ENCODE assay signal across 8 mouse cellular contexts in genomic region chr10:3943492-3944395, GRCm38 (mm10). TPM values are rescaled to one million over a fixed set of nuclear protein-coding genes. Genes with fewer than 3 reads are reported as not detected.
DNase-seq lines count a peak whose midpoint lies in the region; ATAC-seq and TF ChIP-seq lines count a peak whose summit lies in the region.

No protein-coding gene starts in this region.

- intact Hi-C loops in heart, adult 2 months (cut with DNase I) = loop anchor here (1.0 to 5.0 kb wide), 5 partner anchors 246 to 611 kb away; no protein-coding TSS in a partner anchor
- intact Hi-C loops in left cerebral cortex, postnatal 10 days (cut with DNase I) = loop anchor here (1.0 to 5.0 kb wide), 3 partner anchors 201 to 611 kb away; partner anchors contain the start of gene Plekhg1

- peak; percentile 68 for ATAC-seq in hindbrain, embryonic 12.5 days (ENCODE audit: low FRiP score)
- ATAC-seq in midbrain, postnatal 0 days (ENCODE audit: low FRiP score) = peak; percentile 72

- no peaks in the 10 kb centered on the region for H3K9me3 ChIP-seq in heart, embryonic 10.5 days
- H3K9me3 ChIP-seq in hindbrain, embryonic 12.5 days (replicated peaks) = no peaks in the 10 kb centered on the region
- H3K9me3 ChIP-seq in midbrain, postnatal 0 days (ENCODE audit: low read length) = no peaks in the 10 kb centered on the region

- peak; percentile 58 to 77 for DNase-seq in heart, adult 2 months
- no peak for DNase-seq in heart, embryonic 10.5 days (ENCODE audit: low spot score)
- peak; percentile 39 for DNase-seq in adrenal gland, adult 8-10 months
- peak; percentile 78 for DNase-seq in embryo, embryonic 9.5 days (ENCODE audit: extremely low spot score)
- DNase-seq in left cerebral cortex, postnatal 10 days (ENCODE audit: extremely low spot score in 1 of 2, low spot score in 2 of 2) = peak; percentile 34 to 75
- peak; percentile 83 for DNase-seq in midbrain, postnatal 0 days (ENCODE audit: low spot score)
- peak; percentile 27 to 71 for DNase-seq in spleen, postnatal 4 days (ENCODE audit: low spot score in 2 of 2)

- no peak overlapping the region for H3K27ac ChIP-seq in heart, adult 2 months
- H3K27ac ChIP-seq in heart, embryonic 10.5 days = no peak overlapping the region
- H3K27ac ChIP-seq in hindbrain, embryonic 12.5 days = no peak overlapping the region
- no peak overlapping the region for H3K27ac ChIP-seq in midbrain, postnatal 0 days (ENCODE audit: low read depth, low read length)

- 29% methylated on average over 10 of the region's 10 CpGs for WGBS in heart, adult 2 months
- WGBS in heart, embryonic 10.5 days = 30% methylated on average over 10 of the region's 10 CpGs
- 39% methylated on average over 10 of the region's 10 CpGs for WGBS in hindbrain, embryonic 12.5 days
- WGBS in midbrain, postnatal 0 days = 24% methylated on average over 10 of the region's 10 CpGs

- H3K4me1 ChIP-seq in heart, adult 2 months (ENCODE audit: control insufficient read depth, insufficient read depth, low read length) = peaks cover 4% of the 10 kb centered on the region
- peaks cover 10% of the 10 kb centered on the region for H3K4me1 ChIP-seq in heart, embryonic 10.5 days
- peaks cover 8% of the 10 kb centered on the region for H3K4me1 ChIP-seq in hindbrain, embryonic 12.5 days
- no peaks in the 10 kb centered on the region for H3K4me1 ChIP-seq in midbrain, postnatal 0 days (ENCODE audit: insufficient read depth, low read length)

- no peaks in the 10 kb centered on the region for H3K36me3 ChIP-seq in heart, adult 2 months (ENCODE audit: control insufficient read depth, insufficient read depth, low read length)
- 0 out of 2 replicates have a peak, but pooled peaks cover 4% of the 10 kb centered on the region for H3K36me3 ChIP-seq in heart, embryonic 10.5 days
- H3K36me3 ChIP-seq in hindbrain, embryonic 12.5 days = 0 out of 2 replicates have a peak, but pooled peaks cover 10% of the 10 kb centered on the region
- 0 out of 2 replicates have a peak, but pooled peaks cover 2% of the 10 kb centered on the region for H3K36me3 ChIP-seq in midbrain, postnatal 0 days (ENCODE audit: insufficient read depth, low read length)

- no peak overlapping the region for H3K9ac ChIP-seq in heart, adult 2 months (ENCODE audit: low read depth, low read length)
- H3K9ac ChIP-seq in hindbrain, embryonic 12.5 days = no peak overlapping the region
- no peak overlapping the region for H3K9ac ChIP-seq in midbrain, postnatal 0 days (replicated peaks; ENCODE audit: low read length, poor library complexity, severe bottlenecking)

- no peak overlapping the region for H3K4me3 ChIP-seq in heart, adult 2 months
- no peak overlapping the region for H3K4me3 ChIP-seq in heart, embryonic 10.5 days
- H3K4me3 ChIP-seq in hindbrain, embryonic 12.5 days = no peak overlapping the region
- H3K4me3 ChIP-seq in midbrain, postnatal 0 days (ENCODE audit: low read depth, low read length) = no peak overlapping the region

- TF ChIP-seq CTCF in heart, adult 2 months (IDR thresholded peaks at IDR 0.05) = peak; percentile 95
- peak; percentile 96 for TF ChIP-seq CTCF in midbrain, postnatal 0 days (IDR thresholded peaks at IDR 0.05)

- no peaks in the 10 kb centered on the region for H3K79me2 ChIP-seq in heart, adult 2 months (replicated peaks; ENCODE audit: control insufficient read depth, insufficient read depth, low read length)

- no peak for TF ChIP-seq POLR2A in heart, adult 2 months (IDR thresholded peaks at IDR 0.05; ENCODE audit: insufficient read depth, low read depth, low read length)

- TF ChIP-seq EP300 in heart, adult 2 months (IDR thresholded peaks at IDR 0.05; ENCODE audit: insufficient read depth, low read depth, low read length) = peak; percentile 81; the same call in 1 of the 2 replicates

- H3K27me3 ChIP-seq in heart, adult 2 months (ENCODE audit: control insufficient read depth, insufficient read depth, low read length) = no peaks in the 10 kb centered on the region
- H3K27me3 ChIP-seq in heart, embryonic 10.5 days (ENCODE audit: insufficient read depth, poor library complexity, severe bottlenecking) = no peaks in the 10 kb centered on the region
- H3K27me3 ChIP-seq in hindbrain, embryonic 12.5 days = no peaks in the 10 kb centered on the region
- no peaks in the 10 kb centered on the region for H3K27me3 ChIP-seq in midbrain, postnatal 0 days (ENCODE audit: insufficient read depth, low read length)

- H3K4me2 ChIP-seq in hindbrain, embryonic 12.5 days (replicated peaks) = no peak overlapping the region
- no peak overlapping the region for H3K4me2 ChIP-seq in midbrain, postnatal 0 days (ENCODE audit: low read depth, low read length, poor library complexity, severe bottlenecking)

RNA-seq across cellular contexts. Expression of gene Mthfd1l, which starts 29.2 kb away (rescaled TPM):
- under 1 TPM; 0.77 to 0.99 TPM for total RNA-seq in heart, adult 2 months (2021)
- polyA plus RNA-seq in heart, adult 2 months (2012; rRNA removed) = 0.27 and 0.41 TPM in 2 replicates
- 20.1 and 23.2 TPM in 2 replicates for polyA plus RNA-seq in heart, embryonic 10.5 days (2016; fragmentation: Nextera tagmentation; extraction: Ambion mirVana)
- total RNA-seq in adrenal gland, adult 8-10 months (2022) = 1 to 10 TPM; 4.9 to 9.2 (median 8.0) TPM
- 8.3 and 9.1 TPM in 2 replicates for polyA plus RNA-seq in hindbrain, embryonic 12.5 days (2016; fragmentation: Nextera tagmentation; extraction: Ambion mirVana)
- 10 to 100 TPM; 14.6 to 15.1 TPM for total RNA-seq in left cerebral cortex, postnatal 10 days (2021)
- 9.2 and 10.3 TPM in 2 replicates for total RNA-seq in midbrain, postnatal 0 days (2014; rRNA removed)
- 7.9 and 8.6 TPM in 2 replicates for polyA plus RNA-seq in midbrain, postnatal 0 days (2015; fragmentation: Nextera tagmentation; extraction: Ambion mirVana)
